Mouse (Mus musculus) megakaryocyte, embryonic 14.5 days (primary cell): Measurements from ENCODE around the gene Astn1.

Source experiments
- FLI1 ChIP-seq: IDR thresholded peaks from 2 replicates; pipeline ENCODE4 v1.6.1; 2012; ENCODE audit warnings: low read length, inconsistent platforms, mixed read lengths
- GATA1 ChIP-seq: IDR thresholded peaks from 3 replicates; pipeline ENCODE4 v1.6.1; 2012; ENCODE audit warnings: mixed read lengths, low read length, inconsistent platforms, borderline replicate concordance

- TF ChIP-seq GATA1: no peak
- no peak for TF ChIP-seq FLI1
Measured at GRCm38 (mm10) chr1:158597996-158598395, 235.9 kb downstream of the Astn1 start.
